Mouse (Mus musculus): ENCODE results near the gene Ikbke. TPM values are rescaled to one million over a fixed set of nuclear protein-coding genes. Genes with fewer than 3 reads are reported as not detected.
A peak's percentile ranks its signal among the peaks of the same experiment; 100 is the strongest.

The Ikbke gene
- total and polyA plus RNA-seq, 2 experiments from 2014 or later = 1.2 to 1.5 TPM

GRCm38 (mm10) chr1:131224848-131225471 lies 54.4 kb downstream of the Ikbke start:
- TF ChIP-seq CTCF (IDR thresholded peaks at IDR 0.05; ENCODE audit: low read depth) = 0 out of 2 replicates have a peak, but pooled peaks have one; percentile 7
- WGBS = 36% methylated on average over 12 of the region's 12 CpGs
- peak; percentile 63 for ATAC-seq
- Histone ChIP-seq H3K4me3 (ENCODE audit: low read length) (no peak overlapping the region), H3K27ac (no peak overlapping the region), H3K36me3 (ENCODE audit: insufficient read depth, low read length) (no peaks in the 10 kb centered on the region), H3K9ac (replicated peaks; ENCODE audit: low read length) (no peak overlapping the region), H3K4me2 (ENCODE audit: low read depth, low read length) (no peak overlapping the region), H3K27me3 (ENCODE audit: insufficient read depth, low read length) (no peaks in the 10 kb centered on the region), H3K4me1 (ENCODE audit: insufficient read depth, low read length) (no peaks in the 10 kb centered on the region), H3K9me3 (ENCODE audit: low read length) (no peaks in the 10 kb centered on the region)
- no peak for DNase-seq (ENCODE audit: low spot score)

DNA sequence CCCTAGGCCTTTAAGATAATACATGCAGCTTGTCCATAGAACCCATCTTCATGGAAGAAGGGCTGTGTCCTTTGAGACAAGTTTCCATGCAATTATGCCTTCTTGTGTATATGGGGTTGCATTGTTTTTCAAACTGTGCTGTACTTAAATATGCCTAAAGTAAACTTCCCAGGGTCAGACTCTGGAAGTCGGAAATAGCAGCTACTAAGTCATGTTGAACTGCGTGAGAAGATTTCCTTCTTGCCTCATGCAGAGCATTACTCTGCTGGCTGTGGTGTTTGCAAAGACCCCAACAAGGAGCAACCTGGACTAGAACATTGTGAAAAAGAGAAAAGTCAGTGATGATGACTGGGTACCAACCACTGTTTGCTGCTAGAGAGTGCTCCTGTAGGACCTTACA lies 56.1 kb downstream of the Ikbke start:
- no peaks in the 10 kb centered on the region for H3K4me1 ChIP-seq (ENCODE audit: insufficient read depth, low read length)

GRCm38 (mm10) chr1:131221822-131222590 lies 57.4 kb downstream of the Ikbke start:
- H3K36me3 ChIP-seq (ENCODE audit: insufficient read depth, low read length) = no peaks in the 10 kb centered on the region
- H3K27ac ChIP-seq = no peak overlapping the region
- H3K9me3 ChIP-seq (ENCODE audit: low read length) = no peaks in the 10 kb centered on the region
- no peaks in the 10 kb centered on the region for H3K27me3 ChIP-seq (ENCODE audit: insufficient read depth, low read length)
- ATAC-seq (no peak), DNase-seq (ENCODE audit: low spot score) (no peak)
- H3K4me2 ChIP-seq (ENCODE audit: low read depth, low read length) = no peak overlapping the region
- TF ChIP-seq CTCF (IDR thresholded peaks at IDR 0.05; ENCODE audit: low read depth) = no peak
- H3K9ac ChIP-seq (replicated peaks; ENCODE audit: low read length) = no peak overlapping the region
- H3K4me1 ChIP-seq (ENCODE audit: insufficient read depth, low read length) = no peaks in the 10 kb centered on the region
- H3K4me3 ChIP-seq (ENCODE audit: low read length) = no peak overlapping the region
- WGBS = 89% methylated on average over 13 of the region's 13 CpGs

More for the DNA sequence above, 56.1 kb downstream of the Ikbke start:
- ATAC-seq (no peak), DNase-seq (ENCODE audit: low spot score) (no peak)
- Histone ChIP-seq H3K9me3 (ENCODE audit: low read length) (no peaks in the 10 kb centered on the region), H3K27me3 (ENCODE audit: insufficient read depth, low read length) (no peaks in the 10 kb centered on the region), H3K4me2 (ENCODE audit: low read depth, low read length) (no peak overlapping the region), H3K4me3 (ENCODE audit: low read length) (no peak overlapping the region), H3K9ac (replicated peaks; ENCODE audit: low read length) (no peak overlapping the region), H3K27ac (no peak overlapping the region), H3K36me3 (ENCODE audit: insufficient read depth, low read length) (no peaks in the 10 kb centered on the region)
- no peak for TF ChIP-seq CTCF (IDR thresholded peaks at IDR 0.05; ENCODE audit: low read depth)
- 96% methylated on average over 2 of the region's 2 CpGs for WGBS

- H3K4me2 ChIP-seq (ENCODE audit: low read depth, low read length) = no peak overlapping the region
- DNase-seq (ENCODE audit: low spot score) (no peak), ATAC-seq (no peak)
- WGBS = 89% methylated on average over 11 of the region's 11 CpGs
- no peak for TF ChIP-seq CTCF (IDR thresholded peaks at IDR 0.05; ENCODE audit: low read depth)
- no peak overlapping the region for H3K9ac ChIP-seq (replicated peaks; ENCODE audit: low read length)
- no peaks in the 10 kb centered on the region for H3K27me3 ChIP-seq (ENCODE audit: insufficient read depth, low read length)
- no peak overlapping the region for H3K4me3 ChIP-seq (ENCODE audit: low read length)
- H3K27ac ChIP-seq = no peak overlapping the region
- no peaks in the 10 kb centered on the region for H3K9me3 ChIP-seq (ENCODE audit: low read length)
- no peaks in the 10 kb centered on the region for H3K36me3 ChIP-seq (ENCODE audit: insufficient read depth, low read length)
- H3K4me1 ChIP-seq (ENCODE audit: insufficient read depth, low read length) = no peaks in the 10 kb centered on the region
Measured at GRCm38 (mm10) chr1:131218933-131219332, 60.5 kb downstream of the Ikbke start.

DNA sequence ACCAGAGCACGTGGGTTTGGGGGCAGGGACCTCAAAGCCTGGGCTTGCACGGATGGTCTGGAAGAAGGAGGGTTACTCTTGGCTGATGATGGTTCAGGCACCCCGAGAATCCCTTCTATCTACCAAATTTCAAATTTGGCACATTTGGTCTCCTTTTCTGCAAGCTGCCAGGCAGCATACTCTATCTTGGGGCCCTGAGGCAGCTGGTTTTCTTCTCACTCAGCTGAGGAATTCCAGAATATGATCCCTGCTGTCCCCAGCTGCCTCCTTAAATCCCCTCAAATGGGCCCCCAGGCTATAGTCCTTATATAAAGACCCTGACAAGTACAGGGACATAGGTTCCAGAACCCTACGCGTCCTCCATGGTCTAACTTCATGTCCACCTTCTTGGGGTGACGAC lies 66.0 kb downstream of the Ikbke start:
- H3K27ac ChIP-seq = no peak overlapping the region
- 78% methylated on average over 6 of the region's 6 CpGs for WGBS
- H3K36me3 ChIP-seq (ENCODE audit: insufficient read depth, low read length) = no peaks in the 10 kb centered on the region
- no peaks in the 10 kb centered on the region for H3K27me3 ChIP-seq (ENCODE audit: insufficient read depth, low read length)
- peaks cover 7% of the 10 kb centered on the region; the same call in 1 of the 2 replicates for H3K4me1 ChIP-seq (ENCODE audit: insufficient read depth, low read length)
- H3K9ac ChIP-seq (replicated peaks; ENCODE audit: low read length) = no peak overlapping the region
- no peaks in the 10 kb centered on the region for H3K9me3 ChIP-seq (ENCODE audit: low read length)
- no peak for DNase-seq (ENCODE audit: low spot score)
- no peak for ATAC-seq
- TF ChIP-seq CTCF (IDR thresholded peaks at IDR 0.05; ENCODE audit: low read depth) = no peak
- H3K4me3 ChIP-seq (ENCODE audit: low read length) = no peak overlapping the region
- H3K4me2 ChIP-seq (ENCODE audit: low read depth, low read length) = no peak overlapping the region

DNA sequence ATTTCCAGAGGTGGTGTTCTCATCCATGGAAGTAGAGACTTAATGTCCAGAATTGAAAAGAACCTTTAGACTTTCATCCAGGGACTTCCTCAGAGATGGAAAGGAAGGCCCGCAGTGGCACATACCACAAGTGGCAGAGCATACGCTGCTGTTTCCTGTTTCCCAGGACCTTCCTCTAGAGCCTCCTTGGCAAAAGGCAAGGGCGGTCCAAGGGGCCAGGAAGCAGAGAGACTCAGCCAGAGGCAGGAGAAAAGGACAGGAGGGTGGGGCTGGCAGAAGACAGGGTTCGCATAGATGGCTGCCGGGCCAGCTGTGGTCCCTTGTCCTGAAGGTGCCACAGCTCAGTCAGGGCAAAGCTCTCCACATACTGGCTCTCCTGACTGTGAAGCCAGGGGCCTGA lies 66.5 kb downstream of the Ikbke start:
- ATAC-seq = no peak
- TF ChIP-seq CTCF (IDR thresholded peaks at IDR 0.05; ENCODE audit: low read depth) = no peak
- H3K36me3 ChIP-seq (ENCODE audit: insufficient read depth, low read length) = no peaks in the 10 kb centered on the region
- no peak for DNase-seq (ENCODE audit: low spot score)
- H3K4me1 ChIP-seq (ENCODE audit: insufficient read depth, low read length) = peaks cover 7% of the 10 kb centered on the region; the same call in 1 of the 2 replicates
- no peaks in the 10 kb centered on the region for H3K9me3 ChIP-seq (ENCODE audit: low read length)
- no peaks in the 10 kb centered on the region for H3K27me3 ChIP-seq (ENCODE audit: insufficient read depth, low read length)
- H3K4me2 ChIP-seq (ENCODE audit: low read depth, low read length) = no peak overlapping the region
- WGBS = 79% methylated on average over 5 of the region's 5 CpGs
- H3K4me3 ChIP-seq (ENCODE audit: low read length) = no peak overlapping the region
- no peak overlapping the region for H3K27ac ChIP-seq
- H3K9ac ChIP-seq (replicated peaks; ENCODE audit: low read length) = no peak overlapping the region

GRCm38 (mm10) chr1:131211655-131212054 lies 67.8 kb downstream of the Ikbke start:
- DNase-seq (ENCODE audit: low spot score) (no peak), ATAC-seq (no peak)
- TF ChIP-seq CTCF (IDR thresholded peaks at IDR 0.05; ENCODE audit: low read depth) = no peak
- 85% methylated on average over 1 of the region's 1 CpGs for WGBS
- Histone ChIP-seq H3K27ac (no peak overlapping the region), H3K4me3 (ENCODE audit: low read length) (no peak overlapping the region), H3K36me3 (ENCODE audit: insufficient read depth, low read length) (no peaks in the 10 kb centered on the region), H3K9ac (replicated peaks; ENCODE audit: low read length) (no peak overlapping the region), H3K9me3 (ENCODE audit: low read length) (no peaks in the 10 kb centered on the region), H3K4me2 (ENCODE audit: low read depth, low read length) (no peak overlapping the region), H3K27me3 (ENCODE audit: insufficient read depth, low read length) (no peaks in the 10 kb centered on the region), H3K4me1 (ENCODE audit: insufficient read depth, low read length) (peaks cover 7% of the 10 kb centered on the region; the same call in 1 of the 2 replicates)
